Mouse (Mus musculus) spleen, postnatal 14 days (tissue): ENCODE measurements around the gene Caskin1.
A peak's percentile ranks its signal among the peaks of the same experiment; 100 is the strongest.

Experiments used
- DNase-seq, 2 experiments: peaks; one replicate each; pipeline ENCODE4 v3.0.0; 2021 to 2022; ENCODE audit warnings: low spot score in 2 of 2

Caskin1 gene

GRCm38 (mm10) chr17:24531064-24531463, 42.7 kb downstream of the Caskin1 start:
- no peak for DNase-seq

- DNase-seq, result no peak
These were observed 43.6 kb downstream of the Caskin1 start for GRCm38 (mm10) chr17:24532045-24532444.

- DNase-seq, result peak; percentile 74 to 80
These were observed 44.9 kb downstream of the Caskin1 start for GRCm38 (mm10) chr17:24533099-24533992.

- DNase-seq, result no peak
These were observed 45.8 kb downstream of the Caskin1 start, which contains the start of gene Rab26 for GRCm38 (mm10) chr17:24534160-24534718. Gene Rab26 (minus strand): TSS chr17:24534210.

GRCm38 (mm10) chr17:24535300-24535699, 46.9 kb downstream of the Caskin1 start:
- no peak for DNase-seq

- DNase-seq, result no peak
These were observed 49.1 kb downstream of the Caskin1 start for GRCm38 (mm10) chr17:24537536-24537935.

GRCm38 (mm10) chr17:24538950-24539349, 50.5 kb downstream of the Caskin1 start:
- DNase-seq, result peak in 1 of 2 experiments; percentile 47

GRCm38 (mm10) chr17:24540375-24540774, 52.0 kb downstream of the Caskin1 start:
- peak in 1 of 2 experiments; percentile 54 for DNase-seq

GRCm38 (mm10) chr17:24544613-24545012, 56.2 kb downstream of the Caskin1 start:
- DNase-seq, result no peak

- no peak for DNase-seq
These were observed 56.8 kb downstream of the Caskin1 start for GRCm38 (mm10) chr17:24545247-24545646.

GRCm38 (mm10) chr17:24546234-24546633, 57.8 kb downstream of the Caskin1 start:
- DNase-seq, result no peak

- DNase-seq, result no peak
These were observed 60.0 kb downstream of the Caskin1 start for GRCm38 (mm10) chr17:24548435-24548834.

- DNase-seq, result peak; percentile 36 to 65
These were observed 60.7 kb downstream of the Caskin1 start for GRCm38 (mm10) chr17:24548921-24549617.

GRCm38 (mm10) chr17:24549618-24550415, 61.4 kb downstream of the Caskin1 start, which contains the start of gene Pkd1:
Gene Pkd1 (plus strand): TSS chr17:24549834.
- DNase-seq, result peak; percentile 98

- DNase-seq, result peak; percentile 57 to 66
These were observed 62.1 kb downstream of the Caskin1 start for GRCm38 (mm10) chr17:24550416-24551049.

GRCm38 (mm10) chr17:24551050-24551444, 62.6 kb downstream of the Caskin1 start:
- no peak for DNase-seq

- no peak for DNase-seq
These were observed 68.7 kb downstream of the Caskin1 start for GRCm38 (mm10) chr17:24557091-24557490.
